Mouse (Mus musculus) megakaryocyte, embryonic 14.5 days (primary cell): Measurements from ENCODE around the gene G6pc2.

Experiments used
- FLI1 ChIP-seq: IDR thresholded peaks from 2 replicates; pipeline ENCODE4 v1.6.1; 2012; ENCODE audit warnings: low read length, inconsistent platforms, mixed read lengths
- GATA1 ChIP-seq: IDR thresholded peaks from 3 replicates; pipeline ENCODE4 v1.6.1; 2012; ENCODE audit warnings: mixed read lengths, low read length, inconsistent platforms, borderline replicate concordance

DNA sequence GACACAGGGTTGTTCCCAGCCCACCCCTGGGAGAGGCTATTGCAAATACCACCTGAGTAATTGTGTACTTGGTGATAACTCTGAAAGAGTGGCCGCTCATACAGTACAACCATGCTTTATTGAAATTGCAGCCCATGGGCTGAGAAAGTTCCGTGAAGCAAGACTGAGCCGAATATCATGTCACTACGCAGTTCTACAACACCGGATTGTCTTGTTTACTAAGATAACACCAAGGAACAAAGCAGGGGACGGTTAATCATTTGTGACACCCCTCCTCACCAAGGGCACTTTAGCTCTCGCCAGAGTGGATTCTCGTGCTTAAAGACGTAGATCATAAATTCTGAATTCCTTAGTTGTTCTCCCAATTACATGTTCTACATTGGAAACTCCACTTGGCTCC, 28.4 kb downstream of the G6pc2 start:
- no peak for TF ChIP-seq GATA1
- no peak for TF ChIP-seq FLI1
